Mouse (Mus musculus) embryonic facial prominence, embryonic 11.5 days (tissue): ENCODE results near the gene Rufy1. TPM values are rescaled to one million over a fixed set of nuclear protein-coding genes. Genes with fewer than 3 reads are reported as not detected.

Experiments
- ATAC-seq: fragments of 200-750 bp; cut with Nextera tagmentation; replicated peaks from 2 replicates; pipeline ENCODE4 v1.8.0; 2017; ENCODE audit warnings: low read depth; ENCODE audit not compliant: insufficient number of reproducible peaks, low FRiP score, low TSS enrichment
- DNase-seq: peaks from one replicate; pipeline ENCODE4 v3.0.0-alpha.2; 2015; ENCODE audit warnings: low spot score
- H3K27ac ChIP-seq: fragments of 300-500 bp; sonication (generic); replicated peaks from 2 replicates; pipeline ENCODE4 v1.5.1; 2014; ENCODE audit warnings: mild to moderate bottlenecking, low read depth, low read length, control low read depth
- H3K27me3 ChIP-seq: fragments of 300-500 bp; sonication (generic); 2 replicates; pipeline ENCODE4 v1.6.1; 2014; ENCODE audit warnings: mild to moderate bottlenecking, low read length, moderate library complexity, mixed read lengths; ENCODE audit not compliant: control insufficient read depth, insufficient read depth
- H3K36me3 ChIP-seq: fragments of 300-500 bp; sonication (generic); replicated peaks from 2 replicates; pipeline ENCODE4 v1.6.1; 2014; ENCODE audit warnings: low read depth, mild to moderate bottlenecking, low read length, moderate library complexity, mixed read lengths; ENCODE audit not compliant: control insufficient read depth, insufficient read depth
- H3K4me1 ChIP-seq: fragments of 300-500 bp; sonication (generic); 2 replicates; pipeline ENCODE4 v1.6.1; 2014; ENCODE audit warnings: low read length, mixed read lengths; ENCODE audit not compliant: control insufficient read depth, insufficient read depth
- H3K4me2 ChIP-seq: fragments of 300-500 bp; sonication (generic); 2 replicates; pipeline ENCODE4 v1.6.1; 2014; ENCODE audit warnings: low read depth, mild to moderate bottlenecking, control low read depth, low read length, moderate library complexity
- H3K4me3 ChIP-seq: fragments of 300-500 bp; sonication (generic); 2 replicates; pipeline ENCODE4 v1.5.1; 2014; ENCODE audit warnings: low read depth, low read length, control low read depth
- H3K9ac ChIP-seq: fragments of 300-500 bp; sonication (generic); replicated peaks from 2 replicates; pipeline ENCODE4 v1.6.1; 2014; ENCODE audit warnings: mild to moderate bottlenecking, control low read depth, low read length
- H3K9me3 ChIP-seq: fragments of 300-500 bp; sonication (generic); replicated peaks from 2 replicates; pipeline ENCODE4 v1.6.1; 2016; ENCODE audit warnings: mild to moderate bottlenecking, low read length, inconsistent platforms, mixed read lengths; ENCODE audit not compliant: control insufficient read depth
- WGBS: fragments of 180-500 bp; shearing (Covaris S2); extraction: QIAGEN DNeasy Blood & Tissue Kit; methylation state at CpG from one replicate; pipeline ENCODE4 v1.1.7; 2014; 5-methylcytosine and 5-hydroxymethylcytosine counted together
- polyA plus RNA-seq: library from polyadenylated mRNA; unstranded; fragments of >200 nt; fragmentation: Nextera tagmentation; extraction: Ambion mirVana; gene quantifications from 2 replicates; pipeline ENCODE4 v1.2.1, GENCODE M21; 2014

Rufy1 gene
- polyA plus RNA-seq = 22.9 and 24.4 TPM in 2 replicates

DNA sequence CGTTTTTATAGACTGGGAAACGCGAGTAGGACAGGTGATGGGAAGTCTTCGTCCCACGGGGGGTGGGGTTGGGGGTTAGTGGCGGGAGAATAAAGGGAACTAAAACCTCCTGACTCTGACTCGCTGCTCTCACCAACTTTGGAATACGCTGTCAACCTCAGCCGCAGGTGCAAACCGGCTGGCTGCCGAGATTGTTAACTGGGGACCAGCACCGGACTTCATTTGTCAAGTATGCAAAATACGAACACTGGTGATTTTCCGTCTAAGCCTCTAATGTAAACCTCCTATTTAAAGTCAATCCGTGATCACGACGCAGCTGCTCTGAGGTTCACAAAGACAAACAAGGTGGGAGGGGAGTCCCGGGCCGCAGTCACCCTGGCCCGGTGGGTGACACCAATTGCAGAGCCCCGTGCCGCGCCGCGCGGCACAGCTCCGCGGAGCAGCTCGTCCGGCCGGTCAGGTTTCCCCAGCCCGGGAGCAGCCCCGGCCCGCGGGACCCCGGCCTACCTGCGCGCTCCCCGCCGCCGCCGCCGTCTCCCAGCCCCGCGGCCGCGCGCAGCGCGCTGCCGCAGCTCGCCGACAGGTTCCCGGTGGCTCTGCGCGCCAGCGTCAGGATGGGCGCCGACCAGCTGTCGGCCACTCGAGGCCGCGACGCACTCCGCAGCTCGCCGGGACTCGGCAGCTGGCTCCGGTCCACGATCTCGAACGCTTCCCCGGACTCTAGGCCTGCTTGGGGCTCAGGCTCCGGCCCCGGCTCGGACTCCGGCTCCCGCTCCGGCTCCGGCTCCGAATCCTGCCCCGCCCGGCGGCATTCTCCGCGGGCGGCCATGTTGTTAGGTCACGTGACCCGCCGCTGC, at the start of gene Rufy1:
Gene Rufy1 (minus strand): TSS at position 849 of the 857 bp plus-strand sequence.
- ATAC-seq = peak; percentile 78
- Histone ChIP-seq H3K4me2 (peak within 1 kb of the TSS; percentile 68), H3K9ac (peak within 1 kb of the TSS; percentile 95), H3K4me3 (peak within 1 kb of the TSS; percentile 77), H3K27ac (peak within 1 kb of the TSS; percentile 77), H3K4me1 (no peaks in the 10 kb centered on the region), H3K9me3 (no peaks in the 10 kb centered on the region), H3K27me3 (no peaks in the 10 kb centered on the region), H3K36me3 (no peaks in the 10 kb centered on the region)
- under 1% methylated on average over 69 of the region's 90 CpGs for WGBS
- peak; percentile 88 for DNase-seq

DNA sequence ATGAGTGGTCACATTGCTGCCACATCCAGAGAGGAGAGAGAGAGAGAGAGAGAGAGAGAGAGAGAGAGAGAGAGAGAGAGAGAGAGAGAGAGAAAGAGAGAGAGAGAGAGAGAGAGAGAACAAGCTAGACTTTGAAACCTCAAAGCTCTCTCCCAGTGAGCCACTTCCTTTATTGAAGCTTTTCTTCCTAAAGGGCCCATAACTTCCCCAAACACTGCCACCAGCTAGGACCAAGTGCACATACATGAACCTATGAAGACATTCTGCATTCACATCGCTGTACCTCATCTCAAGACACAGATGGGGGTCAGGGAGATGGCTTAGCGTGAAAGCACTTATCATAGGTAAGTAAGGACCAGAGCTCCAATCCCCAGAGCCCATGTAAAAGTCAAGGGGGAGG, 47.1 kb upstream of the Rufy1 start:
- Histone ChIP-seq H3K4me3 (no peak overlapping the region), H3K27me3 (no peaks in the 10 kb centered on the region), H3K9ac (no peak overlapping the region), H3K27ac (no peak overlapping the region), H3K4me2 (no peak overlapping the region), H3K4me1 (no peaks in the 10 kb centered on the region), H3K36me3 (no peaks in the 10 kb centered on the region), H3K9me3 (no peaks in the 10 kb centered on the region)
- 93% methylated on average over 2 of the region's 2 CpGs for WGBS
- DNase-seq (no peak), ATAC-seq (no peak)

DNA sequence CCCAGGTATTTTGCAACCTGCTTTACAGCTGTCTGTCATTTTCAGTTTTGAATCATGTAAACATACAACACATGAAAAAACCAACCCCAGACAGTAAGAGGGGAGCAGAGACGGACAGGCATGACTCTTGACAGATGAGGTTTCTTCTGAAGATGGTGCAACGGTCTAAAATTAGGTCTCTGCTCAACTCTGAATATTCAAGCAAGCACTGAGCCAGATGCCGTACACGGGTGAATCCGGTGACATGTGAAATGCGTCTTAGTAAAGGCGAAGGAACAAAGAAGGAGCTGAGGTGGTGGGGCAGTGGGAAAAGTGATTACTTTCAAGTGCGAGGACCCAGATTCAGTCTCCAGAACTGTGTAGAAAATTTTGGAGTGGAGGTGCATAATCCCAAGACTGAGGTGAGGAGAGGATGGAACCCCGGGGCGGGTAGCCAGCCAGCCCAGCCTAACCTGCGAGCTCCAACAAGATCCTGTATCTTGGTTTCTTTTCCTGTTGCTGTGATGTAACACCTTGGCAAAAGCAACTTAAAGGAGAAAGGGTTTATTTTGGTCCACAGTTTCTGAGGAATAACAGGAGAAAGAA, 46.7 kb upstream of the Rufy1 start:
- Histone ChIP-seq H3K36me3 (no peaks in the 10 kb centered on the region), H3K9ac (no peak overlapping the region), H3K27ac (no peak overlapping the region), H3K9me3 (no peaks in the 10 kb centered on the region), H3K27me3 (no peaks in the 10 kb centered on the region), H3K4me1 (no peaks in the 10 kb centered on the region), H3K4me3 (no peak overlapping the region), H3K4me2 (no peak overlapping the region)
- 82% methylated on average over 11 of the region's 11 CpGs for WGBS
- DNase-seq (no peak), ATAC-seq (no peak)

DNA sequence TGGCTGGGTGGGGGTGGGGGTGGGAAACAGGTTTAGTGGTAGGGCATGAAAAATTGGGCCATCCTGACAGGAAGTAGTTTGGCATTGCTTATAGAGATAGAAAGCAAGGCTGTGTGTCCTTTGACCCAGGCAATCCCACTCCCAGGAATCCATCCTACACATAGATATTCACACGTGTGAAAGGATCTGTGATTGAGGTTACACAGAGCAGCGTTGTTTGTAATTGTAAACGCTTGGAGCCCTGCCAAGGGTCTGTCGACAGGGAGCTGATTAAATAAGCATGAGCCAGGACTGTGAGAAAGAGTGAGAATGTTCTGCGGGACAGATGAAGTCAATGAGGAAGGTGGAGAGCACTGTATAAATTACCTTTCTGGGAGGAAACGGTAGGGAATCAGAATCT, 46.0 kb upstream of the Rufy1 start:
- Histone ChIP-seq H3K9me3 (no peaks in the 10 kb centered on the region), H3K27ac (no peak overlapping the region), H3K4me1 (no peaks in the 10 kb centered on the region), H3K4me2 (no peak overlapping the region), H3K9ac (no peak overlapping the region), H3K4me3 (no peak overlapping the region), H3K27me3 (no peaks in the 10 kb centered on the region), H3K36me3 (no peaks in the 10 kb centered on the region)
- WGBS = 42% methylated on average over 6 of the region's 6 CpGs
- ATAC-seq = no peak
- DNase-seq = peak; percentile 25

DNA sequence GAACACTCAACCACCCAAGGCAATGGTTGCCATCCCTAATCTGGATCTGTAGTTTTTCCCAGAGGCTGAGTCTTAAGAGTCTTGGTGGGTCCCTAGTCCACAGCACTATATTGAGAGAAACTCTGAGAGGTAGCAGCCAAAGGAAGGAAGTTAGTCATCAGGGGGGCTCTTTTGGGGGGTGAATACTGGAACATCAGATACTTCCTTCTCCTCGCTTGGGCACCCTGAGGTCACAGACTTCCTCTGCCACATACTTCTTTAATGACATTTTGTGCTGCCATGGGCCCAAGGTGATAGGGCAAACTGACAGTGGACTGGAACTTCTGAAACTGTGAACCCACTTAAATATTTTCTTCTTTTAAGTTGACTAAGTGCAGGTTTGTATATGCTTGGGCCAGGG, 43.0 kb upstream of the Rufy1 start:
- ATAC-seq = no peak
- 68% methylated on average over 1 of the region's 1 CpGs for WGBS
- H3K9ac ChIP-seq = no peak overlapping the region
- H3K9me3 ChIP-seq = no peaks in the 10 kb centered on the region
- H3K4me2 ChIP-seq = no peak overlapping the region
- H3K4me3 ChIP-seq = no peak overlapping the region
- no peaks in the 10 kb centered on the region for H3K4me1 ChIP-seq
- no peak for DNase-seq
- no peak overlapping the region for H3K27ac ChIP-seq
- H3K36me3 ChIP-seq = no peaks in the 10 kb centered on the region
- H3K27me3 ChIP-seq = no peaks in the 10 kb centered on the region

DNA sequence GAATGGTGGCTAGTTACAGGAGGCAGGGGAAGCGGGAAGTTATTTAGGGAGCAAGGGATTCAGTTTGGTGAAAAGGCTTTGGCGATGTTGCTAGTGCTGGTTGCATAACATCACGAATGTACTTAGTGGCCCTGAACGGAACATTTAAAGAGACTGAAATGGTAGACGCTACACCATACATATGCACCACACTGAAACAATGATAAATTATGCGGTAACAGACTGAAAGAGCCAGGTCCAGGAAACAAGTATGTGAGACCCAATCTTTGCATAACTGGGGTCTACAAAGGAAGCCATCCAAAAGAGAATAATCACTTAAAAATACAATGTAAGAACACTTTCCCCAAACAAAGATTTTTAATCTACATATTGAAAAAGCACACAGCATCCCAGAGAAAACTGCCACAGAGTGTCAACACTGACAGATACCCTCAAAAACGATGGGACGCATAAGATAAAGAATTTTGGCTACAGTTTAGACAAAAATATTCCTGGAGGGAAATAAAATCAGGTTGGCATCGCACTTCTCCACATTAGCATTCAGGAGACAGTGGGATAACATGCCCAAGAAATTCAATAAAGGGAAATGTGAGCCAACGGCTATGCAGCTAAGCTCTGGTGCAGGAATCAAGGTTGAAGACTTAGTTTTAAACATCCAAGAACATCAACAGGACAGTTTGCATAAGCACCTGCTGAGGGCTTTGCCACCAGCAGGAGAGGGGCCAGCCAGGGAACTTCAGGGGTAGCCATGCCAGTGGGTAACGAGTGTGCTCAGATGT, 41.4 kb upstream of the Rufy1 start:
- DNase-seq = no peak
- Histone ChIP-seq H3K4me3 (no peak overlapping the region), H3K27ac (no peak overlapping the region), H3K4me1 (no peaks in the 10 kb centered on the region), H3K36me3 (no peaks in the 10 kb centered on the region), H3K9me3 (no peaks in the 10 kb centered on the region), H3K4me2 (no peak overlapping the region), H3K27me3 (no peaks in the 10 kb centered on the region), H3K9ac (no peak overlapping the region)
- ATAC-seq = no peak
- 91% methylated on average over 11 of the region's 11 CpGs for WGBS

DNA sequence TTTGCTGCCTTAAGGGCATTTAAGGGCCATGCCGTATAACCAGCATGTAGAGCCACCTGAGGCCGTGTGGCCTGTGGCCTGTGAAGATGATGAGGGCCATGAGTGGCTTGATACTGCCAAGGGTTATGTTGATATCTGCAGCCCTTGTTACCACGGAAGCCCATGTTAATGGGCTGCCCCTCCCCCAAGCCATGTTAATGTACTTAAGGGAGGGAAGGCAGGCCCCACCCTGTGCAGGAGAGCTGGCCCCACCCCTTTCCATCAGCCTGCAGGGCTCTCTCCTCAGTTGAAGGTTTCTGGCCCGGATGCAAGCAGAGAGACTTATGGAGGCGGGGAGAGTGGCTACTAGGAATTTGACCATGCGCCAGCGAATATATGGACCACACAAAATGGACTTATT, 30.6 kb upstream of the Rufy1 start:
- Histone ChIP-seq H3K4me1 (no peaks in the 10 kb centered on the region), H3K36me3 (no peaks in the 10 kb centered on the region), H3K9ac (no peak overlapping the region), H3K4me3 (no peak overlapping the region), H3K4me2 (no peak overlapping the region), H3K27me3 (no peaks in the 10 kb centered on the region), H3K27ac (no peak overlapping the region), H3K9me3 (no peaks in the 10 kb centered on the region)
- WGBS = 75% methylated on average over 7 of the region's 7 CpGs
- no peak for DNase-seq
- ATAC-seq = no peak

DNA sequence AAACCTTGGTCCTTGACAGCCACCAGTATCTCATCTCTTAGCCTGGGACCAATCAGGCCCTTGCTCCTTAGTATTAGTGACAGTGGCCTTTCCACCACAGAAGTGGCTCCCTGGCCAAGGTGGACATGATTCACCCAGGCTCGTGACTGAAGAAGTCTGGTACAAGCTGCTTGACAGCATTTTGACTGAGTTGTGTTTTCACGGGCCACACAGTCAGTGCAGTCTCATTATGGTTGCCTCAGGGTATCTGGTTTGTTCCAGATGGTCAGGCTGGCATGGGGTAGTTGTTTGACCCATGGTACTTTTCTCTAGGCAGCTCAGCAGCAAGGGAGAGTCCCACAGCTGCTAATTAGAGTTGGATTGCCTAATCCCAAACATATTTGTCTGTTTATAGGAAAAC, 28.3 kb upstream of the Rufy1 start:
- Histone ChIP-seq H3K4me3 (no peak overlapping the region), H3K4me1 (no peaks in the 10 kb centered on the region; the same call in 1 of the 2 replicates), H3K27me3 (no peaks in the 10 kb centered on the region), H3K9ac (no peak overlapping the region), H3K4me2 (no peak overlapping the region), H3K27ac (no peak overlapping the region), H3K9me3 (no peaks in the 10 kb centered on the region), H3K36me3 (no peaks in the 10 kb centered on the region)
- DNase-seq (no peak), ATAC-seq (no peak)
- 64% methylated on average over 2 of the region's 2 CpGs for whole genome bisulfite sequencing
